Mouse (Mus musculus) heart, embryonic 14.5 days (tissue): ENCODE data around the gene Dcbld2. TPM values are rescaled to one million over a fixed set of nuclear protein-coding genes. Genes with fewer than 3 reads are reported as not detected.

Experiments
- ATAC-seq: fragments of 200-750 bp; cut with Nextera tagmentation; 2 replicates; pipeline ENCODE4 v1.8.0; 2017; ENCODE audit warnings: low read depth, moderate TSS enrichment; ENCODE audit not compliant: insufficient number of reproducible peaks, insufficient read depth, low FRiP score
- H3K27ac ChIP-seq, 2 experiments: fragments of 200-500 bp in 1 of 2; fragments of 300-500 bp in 1 of 2; sonication (generic) in 1 of 2; replicated peaks in 1 of 2; 2 replicates each; pipeline ENCODE4 v1.5.1; 2012 to 2014; ENCODE audit warnings: low read depth in 2 of 2, low read length in 2 of 2, control low read depth in 1 of 2, mild to moderate bottlenecking in 1 of 2, mixed read lengths in 1 of 2; ENCODE audit not compliant: control insufficient read depth in 1 of 2, insufficient read depth in 1 of 2
- H3K27me3 ChIP-seq: fragments of 300-500 bp; sonication (generic); 2 replicates; pipeline ENCODE4 v1.6.1; 2014; ENCODE audit warnings: mild to moderate bottlenecking, low read length, control low read depth; ENCODE audit not compliant: control insufficient read depth, insufficient read depth
- H3K36me3 ChIP-seq: fragments of 300-500 bp; sonication (generic); 2 replicates; pipeline ENCODE4 v1.6.1; 2014; ENCODE audit warnings: mild to moderate bottlenecking, control low read depth, low read length, mixed read lengths; ENCODE audit not compliant: control insufficient read depth, insufficient read depth
- H3K4me1 ChIP-seq, 2 experiments: fragments of 200-500 bp in 1 of 2; fragments of 300-500 bp in 1 of 2; sonication (generic) in 1 of 2; 2 replicates each; pipeline ENCODE4 v1.6.1; 2012 to 2014; ENCODE audit warnings: low read length in 2 of 2, control low read depth in 1 of 2, mixed read lengths in 1 of 2; ENCODE audit not compliant: control insufficient read depth in 2 of 2, insufficient read depth in 2 of 2
- H3K4me2 ChIP-seq: fragments of 300-500 bp; sonication (generic); 2 replicates; pipeline ENCODE4 v1.6.1; 2014; ENCODE audit warnings: mild to moderate bottlenecking, low read length
- H3K4me3 ChIP-seq, 2 experiments: fragments of 200-500 bp in 1 of 2; fragments of 300-500 bp in 1 of 2; sonication (generic) in 1 of 2; 2 replicates each; pipeline ENCODE4 v1.5.1; 2012 to 2014; ENCODE audit warnings: low read length in 2 of 2, mild to moderate bottlenecking in 2 of 2, control low read depth in 1 of 2, low read depth in 1 of 2, moderate library complexity in 1 of 2; ENCODE audit not compliant: control insufficient read depth in 1 of 2, insufficient read depth in 1 of 2
- H3K9ac ChIP-seq: fragments of 300-500 bp; sonication (generic); 2 replicates; pipeline ENCODE4 v1.6.1; 2014; ENCODE audit warnings: mild to moderate bottlenecking, low read length
- H3K9me3 ChIP-seq: fragments of 300-500 bp; sonication (generic); 2 replicates; pipeline ENCODE4 v1.6.1; 2016; ENCODE audit warnings: low read length, control low read depth; ENCODE audit not compliant: control insufficient read depth
- WGBS: fragments of 180-500 bp; shearing (Covaris S2); extraction: QIAGEN DNeasy Blood & Tissue Kit; methylation state at CpG from one replicate; pipeline ENCODE4 v1.1.7; 2014; 5-methylcytosine and 5-hydroxymethylcytosine counted together
- polyA plus RNA-seq: library from polyadenylated mRNA; unstranded; fragments of >200 nt; fragmentation: Nextera tagmentation; extraction: Ambion mirVana; gene quantifications from 2 replicates; pipeline ENCODE4 v1.2.1, GENCODE M21; 2014

The Dcbld2 gene
- polyA plus RNA-seq, 1 experiment from 2014 or later = 23.7 TPM

GRCm38 (mm10) chr16:58450648-58451047, 42.4 kb downstream of the Dcbld2 start:
- H3K9me3 ChIP-seq = no peaks in the 10 kb centered on the region
- peaks cover 67% of the 10 kb centered on the region for H3K36me3 ChIP-seq
- no peak overlapping the region for H3K27ac ChIP-seq
- peaks cover 3 to 16% of the 10 kb centered on the region in 2 experiments; a peak in 3 of 4 replicates for H3K4me1 ChIP-seq
- H3K4me2 ChIP-seq = no peak overlapping the region
- no peaks in the 10 kb centered on the region for H3K27me3 ChIP-seq
- 40% methylated on average over 6 of the region's 6 CpGs for WGBS
- no peak for ATAC-seq
- H3K4me3 ChIP-seq = no peak overlapping the region
- H3K9ac ChIP-seq = no peak overlapping the region

- Histone ChIP-seq H3K27me3 (no peaks in the 10 kb centered on the region), H3K9me3 (no peaks in the 10 kb centered on the region), H3K4me1 (peaks cover 3 to 16% of the 10 kb centered on the region in 2 experiments; a peak in 3 of 4 replicates), H3K4me3 (no peak overlapping the region), H3K36me3 (peaks cover 71% of the 10 kb centered on the region), H3K27ac (peak overlapping the region in 1 of 2 experiments; percentile 37; a peak in 1 of 4 replicates), H3K9ac (no peak overlapping the region), H3K4me2 (no peak overlapping the region)
- 92% methylated on average over 5 of the region's 5 CpGs for WGBS
- ATAC-seq = no peak
These were observed 43.4 kb downstream of the Dcbld2 start for GRCm38 (mm10) chr16:58451647-58452046.

- Histone ChIP-seq H3K9ac (0 out of 2 replicates have a peak overlapping the region, but pooled peaks have one; percentile 8), H3K36me3 (peaks cover 66% of the 10 kb centered on the region), H3K27ac (peak overlapping the region; percentile 12 to 78), H3K4me3 (no peak overlapping the region), H3K4me1 (peaks cover 3 to 16% of the 10 kb centered on the region in 2 experiments; a peak in 3 of 4 replicates), H3K27me3 (no peaks in the 10 kb centered on the region), H3K4me2 (no peak overlapping the region), H3K9me3 (no peaks in the 10 kb centered on the region)
- peak; percentile 79 for ATAC-seq
- 25% methylated on average over 3 of the region's 3 CpGs for WGBS
These were observed 44.9 kb downstream of the Dcbld2 start for GRCm38 (mm10) chr16:58453138-58453537.

- no peak overlapping the region for H3K9ac ChIP-seq
- no peak overlapping the region for H3K4me2 ChIP-seq
- no peaks in the 10 kb centered on the region for H3K27me3 ChIP-seq
- ATAC-seq = no peak
- no peaks in the 10 kb centered on the region for H3K9me3 ChIP-seq
- no peak overlapping the region for H3K4me3 ChIP-seq
- peaks cover 71% of the 10 kb centered on the region for H3K36me3 ChIP-seq
- H3K4me1 ChIP-seq = peaks cover 3 to 16% of the 10 kb centered on the region in 2 experiments; a peak in 3 of 4 replicates
- H3K27ac ChIP-seq = peak overlapping the region; percentile 77 to 78
These were observed 45.6 kb downstream of the Dcbld2 start for GRCm38 (mm10) chr16:58453820-58454219.

- H3K4me3 ChIP-seq = no peak overlapping the region
- H3K27ac ChIP-seq = peak overlapping the region in 1 of 2 experiments; percentile 78; a peak in 2 of 4 replicates
- ATAC-seq = no peak
- no peaks in the 10 kb centered on the region for H3K27me3 ChIP-seq
- H3K9me3 ChIP-seq = no peaks in the 10 kb centered on the region
- 61% methylated on average over 8 of the region's 8 CpGs for WGBS
- H3K4me1 ChIP-seq = peaks cover 3 to 16% of the 10 kb centered on the region in 2 experiments
- H3K36me3 ChIP-seq = peaks cover 66% of the 10 kb centered on the region
- no peak overlapping the region for H3K9ac ChIP-seq
- H3K4me2 ChIP-seq = no peak overlapping the region
These were observed 46.4 kb downstream of the Dcbld2 start for GRCm38 (mm10) chr16:58454617-58455016.

GRCm38 (mm10) chr16:58455118-58455517, 46.9 kb downstream of the Dcbld2 start:
- Histone ChIP-seq H3K4me1 (peaks cover 6 to 16% of the 10 kb centered on the region in 2 experiments), H3K27ac (0 out of 4 replicates have a peak overlapping the region, but pooled peaks of 1 of the 2 experiments have one; percentile 6), H3K4me2 (no peak overlapping the region), H3K27me3 (no peaks in the 10 kb centered on the region), H3K36me3 (peaks cover 61% of the 10 kb centered on the region), H3K9ac (no peak overlapping the region), H3K9me3 (no peaks in the 10 kb centered on the region), H3K4me3 (no peak overlapping the region)
- WGBS = 77% methylated on average over 5 of the region's 5 CpGs
- no peak for ATAC-seq

- 70% methylated on average over 5 of the region's 5 CpGs for whole genome bisulfite sequencing
- no peaks in the 10 kb centered on the region for H3K27me3 ChIP-seq
- H3K4me2 ChIP-seq = no peak overlapping the region
- ATAC-seq = no peak
- H3K4me3 ChIP-seq = no peak overlapping the region
- no peak overlapping the region for H3K9ac ChIP-seq
- H3K4me1 ChIP-seq = peaks cover 13 to 23% of the 10 kb centered on the region in 2 experiments
- no peak overlapping the region; a peak in 1 of 4 replicates for H3K27ac ChIP-seq
- no peaks in the 10 kb centered on the region for H3K9me3 ChIP-seq
- H3K36me3 ChIP-seq = peaks cover 61% of the 10 kb centered on the region
These were observed 48.2 kb downstream of the Dcbld2 start for GRCm38 (mm10) chr16:58456445-58456844.

GRCm38 (mm10) chr16:58456991-58457390, 48.7 kb downstream of the Dcbld2 start:
- Histone ChIP-seq H3K36me3 (peaks cover 63% of the 10 kb centered on the region), H3K27me3 (no peaks in the 10 kb centered on the region), H3K4me2 (no peak overlapping the region), H3K4me1 (peaks cover 13 to 23% of the 10 kb centered on the region in 2 experiments), H3K9me3 (no peaks in the 10 kb centered on the region), H3K9ac (no peak overlapping the region; the same call in 1 of the 2 replicates), H3K4me3 (no peak overlapping the region), H3K27ac (peak overlapping the region in 1 of 2 experiments; percentile 4; a peak in 1 of 4 replicates)
- WGBS = 42% methylated on average over 6 of the region's 6 CpGs
- no peak for ATAC-seq
